Mouse (Mus musculus) liver, embryonic 14.5 days (tissue): Measurements from ENCODE around the gene Chad.

Experiments
- CTCF ChIP-seq: IDR thresholded peaks from 2 replicates; pipeline ENCODE4 v1.5.1; 2016; ENCODE audit warnings: antibody characterized with exemption, low read depth, control low read depth
- EP300 ChIP-seq: IDR thresholded peaks from 2 replicates; pipeline ENCODE4 v1.6.1; 2016; ENCODE audit warnings: antibody characterized with exemption, low read depth

GRCm38 (mm10) chr11:94564437-94565150 is at the start of gene Chad:
- TF ChIP-seq CTCF (no peak), EP300 (no peak)
